Mouse (Mus musculus): ENCODE measurements around the gene Spata22. TPM values are rescaled to one million over a fixed set of nuclear protein-coding genes. Genes with fewer than 3 reads are reported as not detected.

Gene Spata22
- polyA plus RNA-seq, 1 experiment from 2014 or later: 0.14 TPM

GRCm38 (mm10) chr11:73326485-73326886 lies 3.1 kb upstream of the Spata22 start:
- peak; percentile 97 for ATAC-seq
- no peaks in the 10 kb centered on the region for H3K27me3 ChIP-seq (replicated peaks; ENCODE audit: control insufficient read depth, insufficient read depth, low read length)
- H3K4me3 ChIP-seq (ENCODE audit: low read depth, low read length): peak overlapping the region; percentile 16; the same call in 1 of the 2 replicates
- 11% methylated on average over 12 of the region's 12 CpGs for WGBS
- no peaks in the 10 kb centered on the region; the same call in 1 of the 2 replicates for H3K4me1 ChIP-seq (replicated peaks; ENCODE audit: control insufficient read depth, insufficient read depth, low read length)
- no peak overlapping the region for H3K9ac ChIP-seq (ENCODE audit: low read depth, low read length)
- H3K36me3 ChIP-seq (ENCODE audit: control insufficient read depth, insufficient read depth): no peaks in the 10 kb centered on the region
- no peaks in the 10 kb centered on the region for H3K9me3 ChIP-seq (ENCODE audit: control insufficient read depth)
- no peak overlapping the region; the same call in 1 of the 2 replicates for H3K4me2 ChIP-seq (replicated peaks; ENCODE audit: low read depth)
- no peak for TF ChIP-seq CTCF (IDR thresholded peaks at IDR 0.05; ENCODE audit: low read depth)
- peak overlapping the region; percentile 81; the same call in 1 of the 2 replicates for H3K27ac ChIP-seq (ENCODE audit: low read depth, low read length)

GRCm38 (mm10) chr11:73327361-73327760 lies 2.2 kb upstream of the Spata22 start:
- H3K36me3 ChIP-seq (ENCODE audit: control insufficient read depth, insufficient read depth): no peaks in the 10 kb centered on the region
- H3K4me3 ChIP-seq (ENCODE audit: low read depth, low read length): no peak overlapping the region
- no peak overlapping the region for H3K27ac ChIP-seq (ENCODE audit: low read depth, low read length)
- no peak for ATAC-seq
- H3K4me1 ChIP-seq (replicated peaks; ENCODE audit: control insufficient read depth, insufficient read depth, low read length): no peaks in the 10 kb centered on the region; the same call in 1 of the 2 replicates
- no peaks in the 10 kb centered on the region for H3K9me3 ChIP-seq (ENCODE audit: control insufficient read depth)
- 67% methylated on average over 4 of the region's 4 CpGs for WGBS
- TF ChIP-seq CTCF (IDR thresholded peaks at IDR 0.05; ENCODE audit: low read depth): no peak
- H3K9ac ChIP-seq (ENCODE audit: low read depth, low read length): no peak overlapping the region
- no peaks in the 10 kb centered on the region for H3K27me3 ChIP-seq (replicated peaks; ENCODE audit: control insufficient read depth, insufficient read depth, low read length)
- H3K4me2 ChIP-seq (replicated peaks; ENCODE audit: low read depth): no peak overlapping the region; the same call in 1 of the 2 replicates

- TF ChIP-seq CTCF (IDR thresholded peaks at IDR 0.05; ENCODE audit: low read depth): no peak
- ATAC-seq: no peak
- Histone ChIP-seq H3K36me3 (ENCODE audit: control insufficient read depth, insufficient read depth) (no peaks in the 10 kb centered on the region), H3K9me3 (ENCODE audit: control insufficient read depth) (no peaks in the 10 kb centered on the region), H3K27me3 (replicated peaks; ENCODE audit: control insufficient read depth, insufficient read depth, low read length) (no peaks in the 10 kb centered on the region), H3K4me3 (ENCODE audit: low read depth, low read length) (no peak overlapping the region), H3K27ac (ENCODE audit: low read depth, low read length) (no peak overlapping the region), H3K4me2 (replicated peaks; ENCODE audit: low read depth) (no peak overlapping the region), H3K9ac (ENCODE audit: low read depth, low read length) (no peak overlapping the region), H3K4me1 (replicated peaks; ENCODE audit: control insufficient read depth, insufficient read depth, low read length) (no peaks in the 10 kb centered on the region)
- 70% methylated on average over 2 of the region's 2 CpGs for WGBS
Observed at GRCm38 (mm10) chr11:73333357-73333756, 3.8 kb downstream of the Spata22 start.

GRCm38 (mm10) chr11:73336919-73337318 lies 7.4 kb downstream of the Spata22 start:
- no peaks in the 10 kb centered on the region for H3K36me3 ChIP-seq (ENCODE audit: control insufficient read depth, insufficient read depth)
- H3K27ac ChIP-seq (ENCODE audit: low read depth, low read length): no peak overlapping the region
- no peaks in the 10 kb centered on the region for H3K9me3 ChIP-seq (ENCODE audit: control insufficient read depth)
- H3K9ac ChIP-seq (ENCODE audit: low read depth, low read length): no peak overlapping the region
- H3K4me2 ChIP-seq (replicated peaks; ENCODE audit: low read depth): no peak overlapping the region
- no peaks in the 10 kb centered on the region for H3K27me3 ChIP-seq (replicated peaks; ENCODE audit: control insufficient read depth, insufficient read depth, low read length)
- TF ChIP-seq CTCF (IDR thresholded peaks at IDR 0.05; ENCODE audit: low read depth): no peak
- no peaks in the 10 kb centered on the region for H3K4me1 ChIP-seq (replicated peaks; ENCODE audit: control insufficient read depth, insufficient read depth, low read length)
- no peak overlapping the region for H3K4me3 ChIP-seq (ENCODE audit: low read depth, low read length)
- peak; percentile 99 for ATAC-seq
- WGBS: 62% methylated on average over 4 of the region's 4 CpGs

GRCm38 (mm10) chr11:73350483-73350882 lies 20.9 kb downstream of the Spata22 start, which contains the start of gene Olfr20:
Olfr20 (plus strand) TSS chr11:73350783.
- no peaks in the 10 kb centered on the region for H3K9me3 ChIP-seq (ENCODE audit: control insufficient read depth)
- H3K4me2 ChIP-seq (replicated peaks; ENCODE audit: low read depth): no peak within 1 kb of the TSS
- H3K4me3 ChIP-seq (ENCODE audit: low read depth, low read length): no peak within 1 kb of the TSS
- no peak within 1 kb of the TSS for H3K27ac ChIP-seq (ENCODE audit: low read depth, low read length)
- ATAC-seq: no peak
- no peaks in the 10 kb centered on the region for H3K27me3 ChIP-seq (replicated peaks; ENCODE audit: control insufficient read depth, insufficient read depth, low read length)
- WGBS: 46% methylated on average over 3 of the region's 3 CpGs
- no peak for TF ChIP-seq CTCF (IDR thresholded peaks at IDR 0.05; ENCODE audit: low read depth)
- H3K4me1 ChIP-seq (replicated peaks; ENCODE audit: control insufficient read depth, insufficient read depth, low read length): no peaks in the 10 kb centered on the region
- H3K9ac ChIP-seq (ENCODE audit: low read depth, low read length): no peak within 1 kb of the TSS
- H3K36me3 ChIP-seq (ENCODE audit: control insufficient read depth, insufficient read depth): no peaks in the 10 kb centered on the region

GRCm38 (mm10) chr11:73370946-73371345 lies 41.4 kb downstream of the Spata22 start, which contains the start of gene Olfr376:
Olfr376 (plus strand) TSS chr11:73371246.
- no peaks in the 10 kb centered on the region for H3K4me1 ChIP-seq (replicated peaks; ENCODE audit: control insufficient read depth, insufficient read depth, low read length)
- no peak within 1 kb of the TSS for H3K4me2 ChIP-seq (replicated peaks; ENCODE audit: low read depth)
- H3K9ac ChIP-seq (ENCODE audit: low read depth, low read length): no peak within 1 kb of the TSS
- no peak for ATAC-seq
- no peaks in the 10 kb centered on the region for H3K9me3 ChIP-seq (ENCODE audit: control insufficient read depth)
- 86% methylated on average over 2 of the region's 2 CpGs for WGBS
- no peak for TF ChIP-seq CTCF (IDR thresholded peaks at IDR 0.05; ENCODE audit: low read depth)
- no peak within 1 kb of the TSS for H3K4me3 ChIP-seq (ENCODE audit: low read depth, low read length)
- H3K27me3 ChIP-seq (replicated peaks; ENCODE audit: control insufficient read depth, insufficient read depth, low read length): no peaks in the 10 kb centered on the region
- no peaks in the 10 kb centered on the region for H3K36me3 ChIP-seq (ENCODE audit: control insufficient read depth, insufficient read depth)
- no peak within 1 kb of the TSS for H3K27ac ChIP-seq (ENCODE audit: low read depth, low read length)

- no peak for ATAC-seq
- no peak for TF ChIP-seq CTCF (IDR thresholded peaks at IDR 0.05; ENCODE audit: low read depth)
- 66% methylated on average over 4 of the region's 4 CpGs for WGBS
Observed at GRCm38 (mm10) chr11:73395374-73395773, 65.8 kb downstream of the Spata22 start.

More at GRCm38 (mm10) chr11:73395374-73395773, 65.8 kb downstream of the Spata22 start:
- H3K27ac ChIP-seq (ENCODE audit: low read depth, low read length): no peak overlapping the region
- no peak overlapping the region for H3K9ac ChIP-seq (ENCODE audit: low read depth, low read length)
- H3K36me3 ChIP-seq (ENCODE audit: control insufficient read depth, insufficient read depth): no peaks in the 10 kb centered on the region
- no peaks in the 10 kb centered on the region for H3K9me3 ChIP-seq (ENCODE audit: control insufficient read depth)
- H3K4me1 ChIP-seq (replicated peaks; ENCODE audit: control insufficient read depth, insufficient read depth, low read length): no peaks in the 10 kb centered on the region
- no peak overlapping the region for H3K4me3 ChIP-seq (ENCODE audit: low read depth, low read length)
- H3K27me3 ChIP-seq (replicated peaks; ENCODE audit: control insufficient read depth, insufficient read depth, low read length): no peaks in the 10 kb centered on the region
- H3K4me2 ChIP-seq (replicated peaks; ENCODE audit: low read depth): no peak overlapping the region

Other genes with a start within 250 kb of the Spata22 start
- 0.30 and 0.31 TPM in 2 replicates for gene Itgae, start 239.2 kb upstream of the Spata22 start, polyA plus RNA-seq (2015; fragmentation: Nextera tagmentation; extraction: Ambion mirVana)
- gene Haspin, start 191.4 kb upstream of the Spata22 start, polyA plus RNA-seq (2015; fragmentation: Nextera tagmentation; extraction: Ambion mirVana): 5.7 and 7.3 TPM in 2 replicates
- 0.04 and 0.08 TPM in 2 replicates for gene P2rx5, start 169.3 kb upstream of the Spata22 start, polyA plus RNA-seq (2015; fragmentation: Nextera tagmentation; extraction: Ambion mirVana)
- 114 and 120 TPM in 2 replicates for gene Emc6, start 152.7 kb upstream of the Spata22 start, polyA plus RNA-seq (2015; fragmentation: Nextera tagmentation; extraction: Ambion mirVana)
- 215 and 217 TPM in 2 replicates for gene Tax1bp3, start 152.7 kb upstream of the Spata22 start, polyA plus RNA-seq (2015; fragmentation: Nextera tagmentation; extraction: Ambion mirVana)
- gene Ctns, start 130.7 kb upstream of the Spata22 start, polyA plus RNA-seq (2015; fragmentation: Nextera tagmentation; extraction: Ambion mirVana): 46.8 and 53.2 TPM in 2 replicates
- gene Shpk, start 130.3 kb upstream of the Spata22 start, polyA plus RNA-seq (2015; fragmentation: Nextera tagmentation; extraction: Ambion mirVana): 21.3 and 26.3 TPM in 2 replicates
- gene Trpv1, start 95.4 kb upstream of the Spata22 start, polyA plus RNA-seq (2015; fragmentation: Nextera tagmentation; extraction: Ambion mirVana): 0.13 and 0.24 TPM in 2 replicates
- gene Trpv3, start 62.4 kb upstream of the Spata22 start, polyA plus RNA-seq (2015; fragmentation: Nextera tagmentation; extraction: Ambion mirVana): 0.16 and 0.27 TPM in 2 replicates
- 8.4 and 13.5 TPM in 2 replicates for gene Aspa, start 145 bp upstream of the Spata22 start, polyA plus RNA-seq (2015; fragmentation: Nextera tagmentation; extraction: Ambion mirVana)
- gene Gm49340, start within 50 bp of the Spata22 start, polyA plus RNA-seq (2015; fragmentation: Nextera tagmentation; extraction: Ambion mirVana): not detected in 2 replicates
- gene Olfr20, start 21.0 kb downstream of the Spata22 start, polyA plus RNA-seq (2015; fragmentation: Nextera tagmentation; extraction: Ambion mirVana): not detected in 2 replicates
- gene Olfr376, start 41.5 kb downstream of the Spata22 start, polyA plus RNA-seq (2015; fragmentation: Nextera tagmentation; extraction: Ambion mirVana): not detected in 2 replicates
- gene Olfr1, start 69.9 kb downstream of the Spata22 start, polyA plus RNA-seq (2015; fragmentation: Nextera tagmentation; extraction: Ambion mirVana): not detected in 2 replicates
- gene Olfr378, start 98.7 kb downstream of the Spata22 start, polyA plus RNA-seq (2015; fragmentation: Nextera tagmentation; extraction: Ambion mirVana): not detected in 2 replicates
- gene Olfr380, start 127.8 kb downstream of the Spata22 start, polyA plus RNA-seq (2015; fragmentation: Nextera tagmentation; extraction: Ambion mirVana): not detected in 2 replicates
- not detected in 2 replicates for gene Olfr381, start 161.9 kb downstream of the Spata22 start, polyA plus RNA-seq (2015; fragmentation: Nextera tagmentation; extraction: Ambion mirVana)
- not detected in 2 replicates for gene Olfr382, start 187.5 kb downstream of the Spata22 start, polyA plus RNA-seq (2015; fragmentation: Nextera tagmentation; extraction: Ambion mirVana)

Measured in intestine, postnatal 0 days (tissue).